Mouse (Mus musculus): ENCODE measurements around the gene Actbl2.

Gene Actbl2

GRCm38 (mm10) chr13:111254713-111255112 is at the start of gene Actbl2:
TSS of gene Actbl2 (plus strand) at chr13:111255013.
- DNase-seq (ENCODE audit: low spot score in 2 of 2) = no peak

GRCm38 (mm10) chr13:111210649-111211378 is 44.0 kb upstream of the Actbl2 start:
- no peak for DNase-seq (ENCODE audit: low spot score in 2 of 2)

- no peak for DNase-seq (ENCODE audit: low spot score in 2 of 2)
Observed at GRCm38 (mm10) chr13:111228768-111229167, 26.0 kb upstream of the Actbl2 start.

GRCm38 (mm10) chr13:111229541-111229940 is 25.3 kb upstream of the Actbl2 start:
- no peak for DNase-seq (ENCODE audit: low spot score in 2 of 2)

GRCm38 (mm10) chr13:111232416-111232815 is 22.4 kb upstream of the Actbl2 start:
- DNase-seq (ENCODE audit: low spot score in 2 of 2) = no peak

- no peak for DNase-seq (ENCODE audit: low spot score in 2 of 2)
Observed at GRCm38 (mm10) chr13:111233356-111233755, 21.5 kb upstream of the Actbl2 start.

GRCm38 (mm10) chr13:111234573-111234972 is 20.2 kb upstream of the Actbl2 start:
- no peak for DNase-seq (ENCODE audit: low spot score in 2 of 2)

GRCm38 (mm10) chr13:111235719-111236166 is 19.1 kb upstream of the Actbl2 start:
- DNase-seq (ENCODE audit: low spot score in 2 of 2) = peak in 1 of 2 experiments; percentile 23

- no peak for DNase-seq (ENCODE audit: low spot score in 2 of 2)
Observed at GRCm38 (mm10) chr13:111236461-111236864, 18.4 kb upstream of the Actbl2 start.

GRCm38 (mm10) chr13:111237296-111237695 is 17.5 kb upstream of the Actbl2 start:
- no peak for DNase-seq (ENCODE audit: low spot score in 2 of 2)

- no peak for DNase-seq (ENCODE audit: low spot score in 2 of 2)
Observed at GRCm38 (mm10) chr13:111237865-111238465, 16.8 kb upstream of the Actbl2 start.

GRCm38 (mm10) chr13:111251106-111251505 is 3.7 kb upstream of the Actbl2 start:
- DNase-seq (ENCODE audit: low spot score in 2 of 2) = no peak

- DNase-seq (ENCODE audit: low spot score in 2 of 2) = no peak
Observed at GRCm38 (mm10) chr13:111251795-111252194, 3.0 kb upstream of the Actbl2 start.

- no peak for DNase-seq (ENCODE audit: low spot score in 2 of 2)
Observed at GRCm38 (mm10) chr13:111258016-111258415, 3.2 kb downstream of the Actbl2 start.

GRCm38 (mm10) chr13:111258424-111259092 is 3.7 kb downstream of the Actbl2 start:
- no peak for DNase-seq (ENCODE audit: low spot score in 2 of 2)

- DNase-seq (ENCODE audit: low spot score in 2 of 2) = no peak
Observed at GRCm38 (mm10) chr13:111259093-111259491, 4.3 kb downstream of the Actbl2 start.

- no peak for DNase-seq (ENCODE audit: low spot score in 2 of 2)
Observed at GRCm38 (mm10) chr13:111259711-111260110, 4.9 kb downstream of the Actbl2 start.

- no peak for DNase-seq (ENCODE audit: low spot score in 2 of 2)
Observed at GRCm38 (mm10) chr13:111263186-111263585, 8.4 kb downstream of the Actbl2 start.

GRCm38 (mm10) chr13:111263758-111264157 is 8.9 kb downstream of the Actbl2 start:
- no peak for DNase-seq (ENCODE audit: low spot score in 2 of 2)

- DNase-seq (ENCODE audit: low spot score in 2 of 2) = no peak
Observed at GRCm38 (mm10) chr13:111265231-111266000, 10.6 kb downstream of the Actbl2 start.

- no peak for DNase-seq (ENCODE audit: low spot score in 2 of 2)
Observed at GRCm38 (mm10) chr13:111266855-111267254, 12.0 kb downstream of the Actbl2 start.

- DNase-seq (ENCODE audit: low spot score in 2 of 2) = no peak
Observed at GRCm38 (mm10) chr13:111268992-111269391, 14.2 kb downstream of the Actbl2 start.

All from right cerebral cortex, postnatal 36 days (tissue).